Mouse (Mus musculus) lung, embryonic 15.5 days (tissue): ENCODE measurements at regions not wholly inside any gene's neighbourhood (a gene's known extent, or its start where the extent isn't known, plus 50 kb on each side); places are given as distances from the start of the nearest gene placed in this dataset.

Experiments
- ATAC-seq: fragments of 200-750 bp; cut with Nextera tagmentation; 2 replicates; pipeline ENCODE4 v1.8.0; 2017; ENCODE audit warnings: moderate number of reproducible peaks, borderline replicate concordance; ENCODE audit not compliant: low FRiP score, low TSS enrichment; ENCODE audit errors: extremely low read depth
- H3K27ac ChIP-seq: fragments of 300-500 bp; sonication (generic); 2 replicates; pipeline ENCODE4 v1.5.1; 2015; ENCODE audit warnings: moderate library complexity, mild to moderate bottlenecking, inconsistent platforms
- H3K27me3 ChIP-seq: fragments of 300-500 bp; sonication (generic); 2 replicates; pipeline ENCODE4 v1.6.1; 2015; ENCODE audit warnings: inconsistent platforms
- H3K36me3 ChIP-seq: fragments of 300-500 bp; sonication (generic); 2 replicates; pipeline ENCODE4 v1.6.1; 2015; ENCODE audit warnings: inconsistent platforms
- H3K4me1 ChIP-seq: fragments of 300-500 bp; sonication (generic); 2 replicates; pipeline ENCODE4 v1.6.1; 2015; ENCODE audit warnings: inconsistent platforms
- H3K4me2 ChIP-seq: fragments of 300-500 bp; sonication (generic); 2 replicates; pipeline ENCODE4 v1.6.1; 2015; ENCODE audit warnings: inconsistent platforms, mild to moderate bottlenecking, moderate library complexity
- H3K4me3 ChIP-seq: fragments of 300-500 bp; sonication (generic); 2 replicates; pipeline ENCODE4 v1.5.1; 2015; ENCODE audit warnings: mild to moderate bottlenecking, inconsistent platforms
- H3K9ac ChIP-seq: fragments of 300-500 bp; sonication (generic); 2 replicates; pipeline ENCODE4 v1.6.1; 2015; ENCODE audit warnings: inconsistent platforms
- H3K9me3 ChIP-seq: fragments of 300-500 bp; sonication (generic); 2 replicates; pipeline ENCODE4 v1.6.1; 2016; ENCODE audit warnings: inconsistent platforms
- WGBS: fragments of 180-500 bp; shearing (Covaris S2); methylation state at CpG from one replicate; pipeline ENCODE4 v1.1.7; 2015; 5-methylcytosine and 5-hydroxymethylcytosine counted together

- no peak overlapping the region for H3K27ac ChIP-seq
- H3K4me3 ChIP-seq, result no peak overlapping the region
- 74% methylated on average over 4 of the region's 4 CpGs for WGBS
- no peak overlapping the region for H3K4me2 ChIP-seq
- H3K9ac ChIP-seq, result no peak overlapping the region
- H3K4me1 ChIP-seq, result no peaks in the 10 kb centered on the region
- H3K9me3 ChIP-seq, result no peaks in the 10 kb centered on the region
- H3K27me3 ChIP-seq, result peaks cover 3% of the 10 kb centered on the region; the same call in 1 of the 2 replicates
- ATAC-seq, result no peak
- H3K36me3 ChIP-seq, result no peaks in the 10 kb centered on the region
Measured at GRCm38 (mm10) chr11:63211501-63211900, 82.7 kb downstream of the Pmp22 start.

GRCm38 (mm10) chr11:63213043-63213442 lies 84.3 kb downstream of the Pmp22 start:
- 13% methylated on average over 6 of the region's 6 CpGs for WGBS
- Histone ChIP-seq H3K9me3 (no peaks in the 10 kb centered on the region), H3K4me3 (no peak overlapping the region), H3K4me2 (no peak overlapping the region), H3K4me1 (no peaks in the 10 kb centered on the region), H3K36me3 (no peaks in the 10 kb centered on the region), H3K27ac (no peak overlapping the region), H3K9ac (no peak overlapping the region), H3K27me3 (peaks cover 3% of the 10 kb centered on the region; the same call in 1 of the 2 replicates)
- no peak for ATAC-seq

DNA sequence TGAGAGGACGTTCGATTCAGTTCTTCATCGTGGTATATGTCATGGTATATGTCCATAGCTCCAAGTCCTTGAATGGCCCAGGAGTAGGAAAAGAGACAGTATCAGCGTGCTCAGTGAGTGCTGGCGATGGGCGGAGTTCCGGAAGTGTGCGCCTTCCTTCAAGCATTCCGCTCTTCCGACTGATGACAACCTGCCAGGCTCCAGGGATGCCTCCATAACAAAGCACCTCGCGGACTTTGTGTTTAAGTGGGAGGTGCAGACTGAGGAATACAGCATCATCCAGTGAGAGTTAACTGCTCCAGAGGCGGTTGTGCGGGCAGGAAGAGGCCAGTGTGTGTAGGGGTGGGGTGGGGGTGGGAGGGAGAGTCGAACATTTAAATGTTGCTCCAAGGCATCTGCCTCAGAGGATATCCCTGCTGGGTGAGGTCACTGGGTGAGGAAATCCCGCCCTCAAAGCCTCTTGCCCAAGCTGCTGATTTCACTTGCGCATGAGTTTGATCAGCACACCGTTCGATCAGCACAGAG lies 85.2 kb downstream of the Pmp22 start:
- Histone ChIP-seq H3K27me3 (peaks cover 3% of the 10 kb centered on the region; the same call in 1 of the 2 replicates), H3K4me2 (no peak overlapping the region), H3K4me3 (no peak overlapping the region), H3K4me1 (no peaks in the 10 kb centered on the region), H3K36me3 (no peaks in the 10 kb centered on the region), H3K9me3 (no peaks in the 10 kb centered on the region), H3K27ac (no peak overlapping the region), H3K9ac (no peak overlapping the region)
- 60% methylated on average over 19 of the region's 19 CpGs for WGBS
- ATAC-seq, result no peak; the same call in 1 of the 2 replicates

DNA sequence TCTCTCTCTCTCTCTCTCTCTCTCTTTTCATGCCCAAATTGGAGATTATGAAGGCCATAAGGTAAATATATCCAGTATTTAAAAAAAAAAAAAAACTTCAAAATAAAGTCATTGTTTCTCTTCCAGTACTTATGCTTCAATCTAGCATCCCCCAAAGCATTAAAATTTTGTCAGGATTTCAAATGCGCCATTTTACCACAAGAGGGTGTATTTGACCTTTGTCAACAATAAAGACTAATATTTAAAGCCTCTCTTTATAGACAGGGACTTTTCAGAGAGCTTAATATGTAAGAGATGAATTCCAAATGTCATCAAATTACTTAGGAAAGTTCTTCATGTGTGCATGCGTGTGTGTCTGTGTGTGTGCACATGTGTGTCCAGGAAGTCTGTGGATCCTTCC lies 87.2 kb downstream of the Pmp22 start:
- Histone ChIP-seq H3K9me3 (no peaks in the 10 kb centered on the region), H3K36me3 (no peaks in the 10 kb centered on the region), H3K4me2 (no peak overlapping the region), H3K27ac (no peak overlapping the region), H3K4me1 (no peaks in the 10 kb centered on the region), H3K4me3 (no peak overlapping the region), H3K9ac (no peak overlapping the region), H3K27me3 (peaks cover 3% of the 10 kb centered on the region; the same call in 1 of the 2 replicates)
- no peak for ATAC-seq
- WGBS, result 65% methylated on average over 2 of the region's 2 CpGs

GRCm38 (mm10) chr11:63217049-63217448 lies 88.3 kb downstream of the Pmp22 start:
- H3K4me2 ChIP-seq, result no peak overlapping the region
- H3K9ac ChIP-seq, result no peak overlapping the region
- H3K4me1 ChIP-seq, result no peaks in the 10 kb centered on the region
- no peaks in the 10 kb centered on the region for H3K36me3 ChIP-seq
- peaks cover 3% of the 10 kb centered on the region; the same call in 1 of the 2 replicates for H3K27me3 ChIP-seq
- ATAC-seq, result no peak
- H3K27ac ChIP-seq, result no peak overlapping the region
- 56% methylated on average over 3 of the region's 3 CpGs for WGBS
- H3K9me3 ChIP-seq, result no peaks in the 10 kb centered on the region
- no peak overlapping the region for H3K4me3 ChIP-seq

- WGBS, result 92% methylated on average over 3 of the region's 3 CpGs
- ATAC-seq, result no peak
- H3K9ac ChIP-seq, result no peak overlapping the region
- H3K9me3 ChIP-seq, result no peaks in the 10 kb centered on the region
- no peaks in the 10 kb centered on the region for H3K4me1 ChIP-seq
- H3K27me3 ChIP-seq, result no peaks in the 10 kb centered on the region
- H3K36me3 ChIP-seq, result no peaks in the 10 kb centered on the region
- H3K4me3 ChIP-seq, result no peak overlapping the region
- no peak overlapping the region for H3K4me2 ChIP-seq
- H3K27ac ChIP-seq, result no peak overlapping the region
Measured at GRCm38 (mm10) chr11:63226471-63226870, 97.7 kb downstream of the Pmp22 start.

DNA sequence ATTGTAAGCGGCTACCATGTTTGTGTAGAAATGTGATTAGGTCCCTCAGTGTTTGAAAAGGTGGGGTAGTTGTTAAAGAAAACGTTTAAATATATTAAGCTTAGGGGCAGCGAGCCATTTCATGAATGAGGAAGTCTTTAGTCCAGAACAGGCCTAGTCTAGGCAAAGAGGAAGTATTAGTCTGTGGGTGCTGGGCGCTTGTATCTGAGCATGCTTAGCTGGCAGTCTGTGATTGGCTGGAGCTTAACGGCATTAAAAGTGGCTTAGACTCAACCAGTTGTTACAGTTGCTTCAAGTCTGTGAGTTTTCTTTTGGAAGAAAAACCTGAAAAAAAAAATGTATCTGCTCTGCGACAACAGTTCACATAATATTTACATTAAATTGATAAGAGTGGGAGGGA lies 102.0 kb downstream of the Pmp22 start:
- H3K4me2 ChIP-seq, result no peak overlapping the region
- 56% methylated on average over 6 of the region's 6 CpGs for WGBS
- H3K9me3 ChIP-seq, result no peaks in the 10 kb centered on the region

GRCm38 (mm10) chr11:63233172-63233966 lies 104.6 kb downstream of the Pmp22 start:
- Histone ChIP-seq H3K4me2 (no peak overlapping the region), H3K4me3 (no peak overlapping the region), H3K27me3 (no peaks in the 10 kb centered on the region), H3K4me1 (no peaks in the 10 kb centered on the region), H3K27ac (no peak overlapping the region), H3K9me3 (no peaks in the 10 kb centered on the region), H3K36me3 (no peaks in the 10 kb centered on the region), H3K9ac (no peak overlapping the region)
- ATAC-seq, result no peak
- WGBS, result 77% methylated on average over 13 of the region's 13 CpGs

More for the DNA sequence above, 102.0 kb downstream of the Pmp22 start:
- no peaks in the 10 kb centered on the region for H3K27me3 ChIP-seq
- no peak overlapping the region for H3K9ac ChIP-seq
- H3K27ac ChIP-seq, result no peak overlapping the region
- no peaks in the 10 kb centered on the region for H3K36me3 ChIP-seq
- no peaks in the 10 kb centered on the region for H3K4me1 ChIP-seq
- H3K4me3 ChIP-seq, result no peak overlapping the region
- no peak for ATAC-seq

- Histone ChIP-seq H3K36me3 (no peaks in the 10 kb centered on the region), H3K4me1 (no peaks in the 10 kb centered on the region), H3K9ac (no peak overlapping the region), H3K4me3 (no peak overlapping the region), H3K4me2 (no peak overlapping the region), H3K9me3 (no peaks in the 10 kb centered on the region), H3K27ac (no peak overlapping the region), H3K27me3 (no peaks in the 10 kb centered on the region)
- ATAC-seq, result no peak
- WGBS, result 69% methylated on average over 6 of the region's 6 CpGs
Measured at GRCm38 (mm10) chr11:63234481-63234880, 105.7 kb downstream of the Pmp22 start.

DNA sequence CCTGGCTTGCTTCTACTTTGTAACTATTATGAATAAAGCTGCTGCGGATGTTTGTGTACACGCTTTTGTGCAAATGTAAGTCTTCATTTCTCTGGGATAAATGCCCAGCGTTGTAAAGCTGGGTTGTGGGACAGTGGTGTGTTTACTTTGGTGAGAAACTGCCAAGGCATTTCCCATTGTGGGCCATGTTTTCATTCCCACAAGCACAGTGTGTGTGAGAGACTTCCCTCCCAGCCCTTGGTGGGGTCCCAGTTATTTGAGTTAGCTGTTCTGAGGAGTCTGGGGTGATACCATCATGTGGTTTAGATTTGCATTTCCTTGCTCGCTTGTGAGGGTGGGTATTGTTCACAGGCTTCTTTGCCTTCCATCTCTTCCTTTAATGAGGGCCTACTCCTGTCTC lies 109.9 kb downstream of the Pmp22 start:
- Histone ChIP-seq H3K9me3 (no peaks in the 10 kb centered on the region), H3K4me1 (no peaks in the 10 kb centered on the region), H3K36me3 (no peaks in the 10 kb centered on the region), H3K9ac (no peak overlapping the region), H3K27ac (no peak overlapping the region), H3K4me2 (no peak overlapping the region), H3K4me3 (no peak overlapping the region), H3K27me3 (no peaks in the 10 kb centered on the region)
- WGBS, result 58% methylated on average over 4 of the region's 4 CpGs
- no peak for ATAC-seq

GRCm38 (mm10) chr11:63243906-63244416 lies 115.2 kb downstream of the Pmp22 start:
- Histone ChIP-seq H3K27ac (no peak overlapping the region), H3K9ac (no peak overlapping the region), H3K4me1 (no peaks in the 10 kb centered on the region), H3K36me3 (no peaks in the 10 kb centered on the region), H3K4me3 (no peak overlapping the region), H3K4me2 (no peak overlapping the region), H3K27me3 (no peaks in the 10 kb centered on the region), H3K9me3 (no peaks in the 10 kb centered on the region)
- WGBS, result 57% methylated on average over 9 of the region's 9 CpGs
- no peak for ATAC-seq

DNA sequence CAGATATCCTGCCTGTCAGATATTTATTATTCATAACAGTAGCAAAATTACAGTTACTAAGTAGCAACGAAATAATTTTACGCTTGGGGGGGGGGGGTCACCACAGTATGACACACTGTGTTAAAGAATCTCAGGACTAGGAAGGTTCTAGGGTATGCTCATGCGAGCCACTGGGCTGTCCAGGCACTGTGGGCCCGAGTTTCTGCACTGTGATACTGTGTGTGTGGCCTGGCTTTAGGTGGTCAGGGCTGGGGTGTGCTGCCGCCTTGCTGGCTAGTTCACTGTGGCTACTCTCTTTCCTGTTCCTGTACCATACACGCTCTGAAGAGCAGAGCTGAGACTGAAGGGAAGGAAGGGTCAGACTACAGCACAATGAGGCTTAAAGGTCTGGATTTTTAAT lies 116.3 kb downstream of the Pmp22 start:
- Histone ChIP-seq H3K4me1 (no peaks in the 10 kb centered on the region), H3K9ac (no peak overlapping the region), H3K9me3 (no peaks in the 10 kb centered on the region), H3K27ac (no peak overlapping the region), H3K27me3 (no peaks in the 10 kb centered on the region; the same call in 1 of the 2 replicates), H3K4me2 (no peak overlapping the region), H3K36me3 (no peaks in the 10 kb centered on the region), H3K4me3 (no peak overlapping the region)
- ATAC-seq, result no peak
- 71% methylated on average over 6 of the region's 6 CpGs for WGBS
